Mouse (Mus musculus) left cerebral cortex, adult 11 months (tissue): Measurements from ENCODE around the gene Sat2.
A peak's percentile ranks its signal among the peaks of the same experiment; 100 is the strongest.

Experiments used
- DNase-seq: peaks from one replicate; pipeline ENCODE4 v3.0.0; 2022; ENCODE audit warnings: low spot score

Sat2 gene

DNA sequence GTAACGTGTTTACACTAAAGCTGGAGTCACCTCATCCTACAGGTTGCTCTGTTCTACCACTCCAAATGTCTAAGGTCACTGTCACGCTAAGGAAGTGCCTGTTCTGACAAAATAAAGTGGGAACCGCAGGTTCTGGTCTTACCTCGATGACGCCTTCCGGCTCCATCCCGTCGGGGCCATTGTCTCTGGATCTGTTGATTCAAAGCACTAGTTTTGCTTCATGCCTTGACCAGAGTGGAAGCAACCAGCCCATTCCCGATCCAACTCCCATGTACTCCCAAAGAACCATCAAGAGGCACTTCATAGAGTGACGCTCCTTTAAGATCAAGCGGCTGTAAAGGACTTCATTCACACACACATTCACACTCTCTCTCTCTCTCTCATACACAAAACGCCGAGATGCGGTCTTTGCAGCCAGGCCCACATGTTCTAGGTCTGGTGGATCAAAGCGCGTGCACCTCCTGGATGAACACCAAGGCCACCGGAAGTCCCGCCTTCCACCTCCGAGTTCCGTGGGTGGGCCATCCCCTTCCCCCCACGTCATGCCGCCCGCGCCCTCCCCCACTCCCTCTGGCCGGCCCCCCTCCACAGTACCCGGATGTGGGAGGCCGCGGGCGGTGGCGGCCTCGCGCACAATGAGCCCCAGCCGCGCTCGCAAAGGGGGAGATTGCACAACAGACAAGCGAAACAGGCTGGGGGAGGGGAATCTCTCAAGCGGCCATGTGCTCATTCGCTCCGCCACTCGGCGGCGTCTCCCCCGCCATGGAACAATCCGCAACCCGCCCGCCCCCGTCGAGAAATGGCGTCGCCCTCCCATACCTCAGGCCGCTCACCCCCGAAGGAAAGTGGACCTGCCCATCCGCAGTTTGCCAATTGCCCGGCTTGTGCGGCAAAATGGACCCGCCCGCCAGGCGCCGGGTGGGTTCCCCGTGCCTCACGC lies 49.2 kb downstream of the Sat2 start:
- DNase-seq, result peak; percentile 91

- no peak for DNase-seq
Measured at GRCm38 (mm10) chr11:69671726-69672124, 49.9 kb downstream of the Sat2 start.

DNA sequence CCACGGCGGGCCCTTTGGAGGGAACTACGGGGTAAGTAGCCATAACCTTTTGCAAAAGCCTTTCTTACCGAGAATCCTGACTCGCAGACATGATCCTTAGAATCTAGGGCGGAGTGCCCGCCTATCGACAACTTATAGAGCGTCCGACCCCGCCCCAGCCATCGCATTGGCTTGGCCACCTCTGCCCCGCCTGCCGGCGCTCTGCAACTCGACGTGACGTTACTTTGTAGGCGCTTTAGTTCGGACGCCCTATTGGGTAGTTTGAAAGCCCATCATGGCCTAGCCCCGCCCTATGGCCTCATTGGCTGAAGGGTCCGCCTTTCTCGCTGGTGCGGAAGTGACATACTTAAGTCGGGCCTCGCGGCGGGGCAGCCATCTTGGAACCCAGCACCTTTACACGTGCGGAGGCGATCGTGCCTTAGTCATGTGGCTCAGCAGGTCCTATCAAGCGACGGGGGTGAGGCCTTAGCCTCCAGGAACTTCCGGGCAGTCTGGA lies 50.4 kb downstream of the Sat2 start, which contains the start of gene Eif4a1:
TSS of gene Eif4a1 (minus strand) at position 213 of the 496 bp plus-strand sequence.
- DNase-seq, result peak; percentile 100
